Mouse (Mus musculus) gastrocnemius, adult 8-10 months (tissue): ENCODE results near the gene Plpp3. TPM values are rescaled to one million over a fixed set of nuclear protein-coding genes. Genes with fewer than 3 reads are reported as not detected.

Source experiments
- DNase-seq, 2 experiments: peaks; one replicate each; pipeline ENCODE4 v3.0.0; 2022; ENCODE audit warnings: low spot score in 2 of 2
- total RNA-seq, 4 experiments: library from RNA; stranded (reverse); gene quantifications; 2 replicates each; pipeline ENCODE4 v1.2.4; 2022

The Plpp3 gene
- total RNA-seq, 4 experiments from 2014 or later, result 26.5 to 55.1 (median 45.2) TPM

GRCm38 (mm10) chr4:105215726-105216410, 58.7 kb downstream of the Plpp3 start:
- no peak for DNase-seq

- no peak for DNase-seq
These were observed 61.1 kb downstream of the Plpp3 start for GRCm38 (mm10) chr4:105218202-105218601.

GRCm38 (mm10) chr4:105219316-105219715, 62.2 kb downstream of the Plpp3 start:
- no peak for DNase-seq

- no peak for DNase-seq
These were observed 63.7 kb downstream of the Plpp3 start for GRCm38 (mm10) chr4:105220849-105221248.

- no peak for DNase-seq
These were observed 64.2 kb downstream of the Plpp3 start for GRCm38 (mm10) chr4:105221256-105221840.

GRCm38 (mm10) chr4:105223101-105223924, 66.2 kb downstream of the Plpp3 start:
- no peak for DNase-seq

- DNase-seq, result no peak
These were observed 66.8 kb downstream of the Plpp3 start for GRCm38 (mm10) chr4:105223925-105224300.

- peak; percentile 74 to 81 for DNase-seq
These were observed 68.4 kb downstream of the Plpp3 start for GRCm38 (mm10) chr4:105225512-105225911.

GRCm38 (mm10) chr4:105226351-105226750, 69.2 kb downstream of the Plpp3 start:
- no peak for DNase-seq

- DNase-seq, result no peak
These were observed 73.0 kb downstream of the Plpp3 start for GRCm38 (mm10) chr4:105230127-105230526.

- no peak for DNase-seq
These were observed 83.1 kb downstream of the Plpp3 start for GRCm38 (mm10) chr4:105240233-105240632.

- DNase-seq, result no peak
These were observed 87.8 kb downstream of the Plpp3 start for GRCm38 (mm10) chr4:105244931-105245330.

GRCm38 (mm10) chr4:105245479-105245944, 88.4 kb downstream of the Plpp3 start:
- DNase-seq, result peak in 1 of 2 experiments; percentile 27

GRCm38 (mm10) chr4:105246331-105246730, 89.2 kb downstream of the Plpp3 start:
- DNase-seq, result no peak

GRCm38 (mm10) chr4:105248161-105248560, 91.0 kb downstream of the Plpp3 start:
- DNase-seq, result peak in 1 of 2 experiments; percentile 25

GRCm38 (mm10) chr4:105249283-105249682, 92.1 kb downstream of the Plpp3 start:
- no peak for DNase-seq

- DNase-seq, result no peak
These were observed 93.8 kb downstream of the Plpp3 start for GRCm38 (mm10) chr4:105250946-105251345.

GRCm38 (mm10) chr4:105252044-105252443, 94.9 kb downstream of the Plpp3 start:
- no peak for DNase-seq

- DNase-seq, result no peak
These were observed 95.5 kb downstream of the Plpp3 start for GRCm38 (mm10) chr4:105252571-105253200.

GRCm38 (mm10) chr4:105253453-105254341, 96.5 kb downstream of the Plpp3 start:
- no peak for DNase-seq

GRCm38 (mm10) chr4:105254365-105254764, 97.2 kb downstream of the Plpp3 start:
- DNase-seq, result no peak
